Mouse (Mus musculus): ENCODE results near the gene Atxn2. TPM values are rescaled to one million over a fixed set of nuclear protein-coding genes. Genes with fewer than 3 reads are reported as not detected.
A peak's percentile ranks its signal among the peaks of the same experiment; 100 is the strongest.

Atxn2 gene
- polyA plus RNA-seq, 1 experiment, result 111 TPM

GRCm38 (mm10) chr5:121824121-121824520 lies 113.0 kb downstream of the Atxn2 start:
- H3K4me1 ChIP-seq (ENCODE audit: control insufficient read depth, insufficient read depth, low read length), result no peaks in the 10 kb centered on the region
- 49% methylated on average over 4 of the region's 4 CpGs for WGBS
- H3K27ac ChIP-seq (ENCODE audit: insufficient read depth, low read depth, low read length), result peak overlapping the region; percentile 26
- no peaks in the 10 kb centered on the region; the same call in 1 of the 2 replicates for H3K36me3 ChIP-seq (ENCODE audit: control insufficient read depth, insufficient read depth, low read length)
- no peak for TF ChIP-seq CTCF (conservative IDR thresholded peaks at IDR 0.05; ENCODE audit: insufficient read depth, insufficient read length, low read depth, low read length)
- TF ChIP-seq POLR2A (IDR thresholded peaks at IDR 0.05; ENCODE audit: low read depth, low read length), result no peak
- H3K27me3 ChIP-seq (replicated peaks; ENCODE audit: control insufficient read depth, insufficient read depth, low read length), result no peaks in the 10 kb centered on the region
- H3K4me3 ChIP-seq (ENCODE audit: insufficient read depth, low read depth, low read length), result no peak overlapping the region
- peak; percentile 62 for DNase-seq

GRCm38 (mm10) chr5:121825606-121826005 lies 114.5 kb downstream of the Atxn2 start:
- Histone ChIP-seq H3K27ac (ENCODE audit: insufficient read depth, low read depth, low read length) (no peak overlapping the region), H3K4me3 (ENCODE audit: insufficient read depth, low read depth, low read length) (no peak overlapping the region), H3K4me1 (ENCODE audit: control insufficient read depth, insufficient read depth, low read length) (no peaks in the 10 kb centered on the region), H3K27me3 (replicated peaks; ENCODE audit: control insufficient read depth, insufficient read depth, low read length) (no peaks in the 10 kb centered on the region), H3K36me3 (ENCODE audit: control insufficient read depth, insufficient read depth, low read length) (no peaks in the 10 kb centered on the region; the same call in 1 of the 2 replicates)
- DNase-seq, result no peak
- TF ChIP-seq POLR2A (IDR thresholded peaks at IDR 0.05; ENCODE audit: low read depth, low read length), result no peak
- WGBS, result 81% methylated on average over 3 of the region's 3 CpGs

- no peak overlapping the region for H3K4me3 ChIP-seq (ENCODE audit: insufficient read depth, low read depth, low read length)
- H3K27me3 ChIP-seq (replicated peaks; ENCODE audit: control insufficient read depth, insufficient read depth, low read length), result no peaks in the 10 kb centered on the region
- TF ChIP-seq POLR2A (IDR thresholded peaks at IDR 0.05; ENCODE audit: low read depth, low read length), result no peak
- TF ChIP-seq CTCF (conservative IDR thresholded peaks at IDR 0.05; ENCODE audit: insufficient read depth, insufficient read length, low read depth, low read length), result no peak
- no peak for DNase-seq
- H3K4me1 ChIP-seq (ENCODE audit: control insufficient read depth, insufficient read depth, low read length), result peaks cover 5% of the 10 kb centered on the region; the same call in 1 of the 2 replicates
- H3K36me3 ChIP-seq (ENCODE audit: control insufficient read depth, insufficient read depth, low read length), result no peaks in the 10 kb centered on the region; the same call in 1 of the 2 replicates
- H3K27ac ChIP-seq (ENCODE audit: insufficient read depth, low read depth, low read length), result no peak overlapping the region
- 71% methylated on average over 4 of the region's 4 CpGs for WGBS
Observed at GRCm38 (mm10) chr5:121827876-121828275, 116.7 kb downstream of the Atxn2 start.

GRCm38 (mm10) chr5:121828491-121829432 lies 117.6 kb downstream of the Atxn2 start:
- no peak overlapping the region for H3K4me3 ChIP-seq (ENCODE audit: insufficient read depth, low read depth, low read length)
- 47% methylated on average over 82 of the region's 82 CpGs for WGBS

GRCm38 (mm10) chr5:121831002-121831601 lies 120.0 kb downstream of the Atxn2 start:
- no peak for DNase-seq

More at GRCm38 (mm10) chr5:121828491-121829432, 117.6 kb downstream of the Atxn2 start:
- TF ChIP-seq CTCF (conservative IDR thresholded peaks at IDR 0.05; ENCODE audit: insufficient read depth, insufficient read length, low read depth, low read length) (no peak), POLR2A (IDR thresholded peaks at IDR 0.05; ENCODE audit: low read depth, low read length) (no peak)
- no peak for DNase-seq
- Histone ChIP-seq H3K36me3 (ENCODE audit: control insufficient read depth, insufficient read depth, low read length) (no peaks in the 10 kb centered on the region; the same call in 1 of the 2 replicates), H3K27me3 (replicated peaks; ENCODE audit: control insufficient read depth, insufficient read depth, low read length) (no peaks in the 10 kb centered on the region), H3K4me1 (ENCODE audit: control insufficient read depth, insufficient read depth, low read length) (peaks cover 9% of the 10 kb centered on the region; the same call in 1 of the 2 replicates), H3K27ac (ENCODE audit: insufficient read depth, low read depth, low read length) (no peak overlapping the region)

GRCm38 (mm10) chr5:121832376-121833155 lies 121.4 kb downstream of the Atxn2 start:
- Histone ChIP-seq H3K27ac (ENCODE audit: insufficient read depth, low read depth, low read length) (0 out of 2 replicates have a peak overlapping the region, but pooled peaks have one; percentile 28), H3K4me3 (ENCODE audit: insufficient read depth, low read depth, low read length) (no peak overlapping the region), H3K4me1 (ENCODE audit: control insufficient read depth, insufficient read depth, low read length) (peaks cover 9% of the 10 kb centered on the region; the same call in 1 of the 2 replicates), H3K27me3 (replicated peaks; ENCODE audit: control insufficient read depth, insufficient read depth, low read length) (no peaks in the 10 kb centered on the region), H3K36me3 (ENCODE audit: control insufficient read depth, insufficient read depth, low read length) (no peaks in the 10 kb centered on the region; the same call in 1 of the 2 replicates)
- 68% methylated on average over 6 of the region's 6 CpGs for WGBS
- no peak for DNase-seq
- TF ChIP-seq CTCF (conservative IDR thresholded peaks at IDR 0.05; ENCODE audit: insufficient read depth, insufficient read length, low read depth, low read length), result no peak
- no peak for TF ChIP-seq POLR2A (IDR thresholded peaks at IDR 0.05; ENCODE audit: low read depth, low read length)

More at GRCm38 (mm10) chr5:121831002-121831601, 120.0 kb downstream of the Atxn2 start:
- WGBS, result 84% methylated on average over 6 of the region's 6 CpGs
- Histone ChIP-seq H3K27ac (ENCODE audit: insufficient read depth, low read depth, low read length) (no peak overlapping the region), H3K27me3 (replicated peaks; ENCODE audit: control insufficient read depth, insufficient read depth, low read length) (no peaks in the 10 kb centered on the region), H3K4me3 (ENCODE audit: insufficient read depth, low read depth, low read length) (no peak overlapping the region), H3K4me1 (ENCODE audit: control insufficient read depth, insufficient read depth, low read length) (peaks cover 9% of the 10 kb centered on the region; the same call in 1 of the 2 replicates), H3K36me3 (ENCODE audit: control insufficient read depth, insufficient read depth, low read length) (no peaks in the 10 kb centered on the region; the same call in 1 of the 2 replicates)
- TF ChIP-seq CTCF (conservative IDR thresholded peaks at IDR 0.05; ENCODE audit: insufficient read depth, insufficient read length, low read depth, low read length), result no peak
- TF ChIP-seq POLR2A (IDR thresholded peaks at IDR 0.05; ENCODE audit: low read depth, low read length), result no peak

All from kidney, adult 2 months (tissue).